28 mouse cellular contexts compared by ENCODE assay signal in the genomic region with DNA sequence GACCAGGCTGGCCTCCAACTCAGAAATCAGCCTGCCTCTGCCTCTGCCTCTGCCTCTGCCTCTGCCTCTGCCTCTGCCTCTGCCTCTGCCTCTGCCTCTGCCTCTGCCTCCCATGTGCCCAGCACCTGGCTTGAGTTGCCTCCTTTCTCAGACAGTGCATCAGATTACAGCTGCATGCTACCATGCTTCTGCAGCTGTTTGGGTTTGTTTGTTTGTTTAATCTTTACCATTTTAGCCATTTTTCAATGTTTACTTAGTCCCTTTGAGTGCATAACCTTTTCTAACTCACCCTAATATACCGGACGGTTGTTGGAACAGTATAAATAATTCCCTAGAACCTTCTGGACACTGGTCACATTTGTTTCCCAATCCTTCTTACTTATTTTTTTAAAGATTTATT. TPM values are rescaled to one million over a fixed set of nuclear protein-coding genes. Genes with fewer than 3 reads are reported as not detected.
A peak's percentile ranks its signal among the peaks of the same experiment; 100 is the strongest.
DNase-seq lines count a peak whose midpoint lies in the region; ATAC-seq and TF ChIP-seq lines count a peak whose summit lies in the region.
"Had no signal": no experiment of that assay in that cellular context is flagged by ENCODE, and none has a peak within 500 bp of the region (broad histone marks: within the 10 kb centered on the region; RNA-seq: fewer than 3 reads in every experiment).

No protein-coding gene starts in this region.

- H3K9ac ChIP-seq in liver, adult 2 months (ENCODE audit: low read depth, low read length) = no peak overlapping the region
- H3K9ac ChIP-seq in hindbrain, embryonic 12.5 days = no peak overlapping the region
- H3K9ac ChIP-seq: embryonic facial prominence, embryonic 13.5 days; embryonic facial prominence, embryonic 15.5 days; forebrain, embryonic 12.5 days had no signal

- H3K79me2 ChIP-seq in liver, adult 2 months (ENCODE audit: control insufficient read depth, insufficient read depth, low read length) = peaks cover 12% of the 10 kb centered on the region; the same call in 1 of the 2 replicates

- no peak for TF ChIP-seq POLR2A in liver, adult 2 months (IDR thresholded peaks at IDR 0.05; ENCODE audit: extremely low read depth, insufficient read depth, low read length)
- no peak for TF ChIP-seq POLR2A in small intestine, adult 2 months (IDR thresholded peaks at IDR 0.05; ENCODE audit: low read depth, low read length)

- H3K27ac ChIP-seq in liver, adult 2 months (replicated peaks; ENCODE audit: insufficient read depth, low read depth, low read length) = peak overlapping the region; percentile 30; the same call in 1 of the 2 replicates
- peak overlapping the region; percentile 69; the same call in 1 of the 2 replicates for H3K27ac ChIP-seq in small intestine, adult 2 months (ENCODE audit: insufficient read depth, low read depth, low read length)
- no peak overlapping the region for H3K27ac ChIP-seq in hindbrain, embryonic 12.5 days
- H3K27ac ChIP-seq: embryonic facial prominence, embryonic 13.5 days; embryonic facial prominence, embryonic 15.5 days; forebrain, embryonic 10.5 days; forebrain, embryonic 12.5 days had no signal

- ATAC-seq in hindbrain, embryonic 12.5 days (ENCODE audit: low FRiP score) = no peak
- ATAC-seq: activated CD4-positive, CD25-positive, alpha-beta regulatory T cell, adult 4 months; CD4-positive, CD25-positive, alpha-beta regulatory T cell, adult 4 months; forebrain, embryonic 14.5 days; forebrain, embryonic 16.5 days; Patski had no signal

- H3K36me3 ChIP-seq in liver, adult 2 months (ENCODE audit: control insufficient read depth, insufficient read depth, low read length) = no peaks in the 10 kb centered on the region
- H3K36me3 ChIP-seq in small intestine, adult 2 months (ENCODE audit: control insufficient read depth, insufficient read depth, low read length) = no peaks in the 10 kb centered on the region
- H3K36me3 ChIP-seq in hindbrain, embryonic 12.5 days = no peaks in the 10 kb centered on the region
- H3K36me3 ChIP-seq: embryonic facial prominence, embryonic 13.5 days; embryonic facial prominence, embryonic 15.5 days; forebrain, embryonic 10.5 days; forebrain, embryonic 12.5 days; G1E had no signal

- 31% methylated on average over 2 of the region's 2 CpGs for WGBS in liver, adult 2 months
- WGBS in small intestine, adult 2 months = 52% methylated on average over 2 of the region's 2 CpGs
- 92% methylated on average over 2 of the region's 2 CpGs for WGBS in hindbrain, embryonic 12.5 days

- DNase-seq in liver, adult 2 months (ENCODE audit: extremely low read depth, low read depth, low spot score) = no peak
- no peak for DNase-seq in liver
- peak; percentile 51 for DNase-seq in A20 (ENCODE audit: low read depth, low spot score)
- DNase-seq: adrenal gland, postnatal 10 days; adrenal gland, postnatal 25 days; B cell, adult 2 months; cerebellum, adult 11 months; cerebellum, adult 18-20 months; cerebellum, adult 8-10 months; cerebellum, adult 9-11 months; cerebellum, postnatal 36 days; embryo, embryonic 11 days had no signal

- peaks cover 46% of the 10 kb centered on the region for H3K4me1 ChIP-seq in liver, adult 2 months (ENCODE audit: control insufficient read depth, insufficient read depth, low read length)
- H3K4me1 ChIP-seq in small intestine, adult 2 months (ENCODE audit: control insufficient read depth, insufficient read depth, insufficient read length, low read length) = peaks cover 50% of the 10 kb centered on the region
- 0 out of 2 replicates have a peak, but pooled peaks cover 4% of the 10 kb centered on the region for H3K4me1 ChIP-seq in hindbrain, embryonic 12.5 days
- H3K4me1 ChIP-seq: forebrain, embryonic 12.5 days had no signal

- no peaks in the 10 kb centered on the region for H3K9me3 ChIP-seq in hindbrain, embryonic 12.5 days (replicated peaks)
- H3K9me3 ChIP-seq: embryonic facial prominence, embryonic 13.5 days; embryonic facial prominence, embryonic 15.5 days; forebrain, embryonic 10.5 days; forebrain, embryonic 12.5 days; G1E had no signal

- H3K4me2 ChIP-seq in hindbrain, embryonic 12.5 days (replicated peaks) = no peak overlapping the region
- H3K4me2 ChIP-seq: embryonic facial prominence, embryonic 13.5 days; embryonic facial prominence, embryonic 15.5 days; forebrain, embryonic 12.5 days had no signal

- no peak for TF ChIP-seq CTCF in liver, adult 2 months (IDR thresholded peaks at IDR 0.05; ENCODE audit: low read depth, low read length)
- no peak for TF ChIP-seq CTCF in small intestine, adult 2 months (IDR thresholded peaks at IDR 0.05; ENCODE audit: extremely low read depth, insufficient read length, insufficient replicate concordance, low read depth, low read length)

- H3K27me3 ChIP-seq in liver, adult 2 months (ENCODE audit: control insufficient read depth, insufficient read depth, low read length) = no peaks in the 10 kb centered on the region
- H3K27me3 ChIP-seq in small intestine, adult 2 months (ENCODE audit: control insufficient read depth, insufficient read depth, low read length) = no peaks in the 10 kb centered on the region
- peaks cover 4% of the 10 kb centered on the region; the same call in 1 of the 2 replicates for H3K27me3 ChIP-seq in hindbrain, embryonic 12.5 days
- H3K27me3 ChIP-seq: CH12.LX; embryonic facial prominence, embryonic 13.5 days; embryonic facial prominence, embryonic 15.5 days; Patski had no signal

- no peak overlapping the region for H3K4me3 ChIP-seq in liver, adult 2 months (ENCODE audit: insufficient read depth, low read depth, low read length)
- no peak overlapping the region for H3K4me3 ChIP-seq in small intestine, adult 2 months (ENCODE audit: low read depth, low read length)
- H3K4me3 ChIP-seq in hindbrain, embryonic 12.5 days = no peak overlapping the region
- H3K4me3 ChIP-seq: embryonic facial prominence, embryonic 13.5 days; embryonic facial prominence, embryonic 15.5 days; erythroblast, embryonic 14.5 days; forebrain, embryonic 10.5 days; forebrain, embryonic 12.5 days had no signal

RNA-seq across cellular contexts. Expression of gene 1700001C19Rik, which starts 21.8 kb away (rescaled TPM):
- 12.2 and 16.2 TPM in 2 replicates for total RNA-seq in liver, adult 2 months (2014; rRNA removed)
- 11.7 and 12.2 TPM in 2 replicates for polyA plus RNA-seq in liver, adult 2 months (2012; rRNA removed)
- 0.08 TPM in 1 of 2 replicates, not detected in the other for polyA plus RNA-seq in small intestine, adult 2 months (2012; rRNA removed)
- 0.14 and 0.65 TPM in 2 replicates for polyA plus RNA-seq in hindbrain, embryonic 12.5 days (2016; fragmentation: Nextera tagmentation; extraction: Ambion mirVana)
- total RNA-seq: adrenal gland, adult 18-20 months; adrenal gland, postnatal 25 days; CH12.LX; common myeloid progenitor, adult 5-6 weeks; G1E had no signal
- polyA plus RNA-seq: activated CD4-positive, CD25-positive, alpha-beta regulatory T cell, adult 4 months; CD4-positive, CD25-positive, alpha-beta regulatory T cell, adult 4 months; erythroblast, embryonic 14.5 days; forebrain, embryonic 10.5 days; G1E had no signal

RNA-seq across cellular contexts. Expression of gene AI661453, which starts 22.5 kb away (rescaled TPM):
- total RNA-seq in liver, adult 2 months (2014; rRNA removed) = 2.4 and 6.2 TPM in 2 replicates
- 5.7 and 6.3 TPM in 2 replicates for polyA plus RNA-seq in liver, adult 2 months (2012; rRNA removed)
- 21.8 and 27.3 TPM in 2 replicates for polyA plus RNA-seq in small intestine, adult 2 months (2012; rRNA removed)
- 0.28 and 0.34 TPM in 2 replicates for polyA plus RNA-seq in hindbrain, embryonic 12.5 days (2016; fragmentation: Nextera tagmentation; extraction: Ambion mirVana)
- total RNA-seq: CH12.LX had no signal
- polyA plus RNA-seq: CD4-positive, CD25-positive, alpha-beta regulatory T cell, adult 4 months; erythroblast, embryonic 14.5 days had no signal

RNA-seq across cellular contexts. Expression of gene Taf8, which starts 43.2 kb away (rescaled TPM):
- total RNA-seq in liver, adult 2 months (2014; rRNA removed) = 8.2 and 8.7 TPM in 2 replicates
- polyA plus RNA-seq in liver, adult 2 months (2012; rRNA removed) = 7.8 and 9.6 TPM in 2 replicates
- polyA plus RNA-seq in small intestine, adult 2 months (2012; rRNA removed) = 6.2 and 13.3 TPM in 2 replicates
- polyA plus RNA-seq in hindbrain, embryonic 12.5 days (2016; fragmentation: Nextera tagmentation; extraction: Ambion mirVana) = 27.5 and 29.5 TPM in 2 replicates

RNA-seq across cellular contexts. Expression of gene Ccnd3, which starts 45.9 kb away (rescaled TPM):
- 16.8 and 23.4 TPM in 2 replicates for total RNA-seq in liver, adult 2 months (2014; rRNA removed)
- 39.1 and 41.8 TPM in 2 replicates for polyA plus RNA-seq in liver, adult 2 months (2012; rRNA removed)
- 49.9 and 54.9 TPM in 2 replicates for polyA plus RNA-seq in small intestine, adult 2 months (2012; rRNA removed)
- polyA plus RNA-seq in hindbrain, embryonic 12.5 days (2016; fragmentation: Nextera tagmentation; extraction: Ambion mirVana) = 177 and 179 TPM in 2 replicates

RNA-seq across cellular contexts. Expression of gene Guca1a, which starts 58.6 kb away (rescaled TPM):
- 0.55 and 2.3 TPM in 2 replicates for total RNA-seq in liver, adult 2 months (2014; rRNA removed)
- 2.7 and 2.8 TPM in 2 replicates for polyA plus RNA-seq in liver, adult 2 months (2012; rRNA removed)
- polyA plus RNA-seq in small intestine, adult 2 months (2012; rRNA removed) = 2.1 and 2.5 TPM in 2 replicates
- 0.84 and 1.2 TPM in 2 replicates for polyA plus RNA-seq in hindbrain, embryonic 12.5 days (2016; fragmentation: Nextera tagmentation; extraction: Ambion mirVana)
- total RNA-seq: G1E had no signal
- polyA plus RNA-seq: activated CD4-positive, CD25-positive, alpha-beta regulatory T cell, adult 4 months; CD4-positive, CD25-positive, alpha-beta regulatory T cell, adult 4 months; erythroblast, embryonic 14.5 days; forebrain, embryonic 16.5 days had no signal
